Mouse (Mus musculus): ENCODE results near the gene Trmt6. TPM values are rescaled to one million over a fixed set of nuclear protein-coding genes. Genes with fewer than 3 reads are reported as not detected.

The Trmt6 gene
- total and polyA plus RNA-seq, 2 experiments from 2014 or later, result 14.7 to 27.8 TPM

GRCm38 (mm10) chr2:132848361-132848760, 32.5 kb upstream of the Trmt6 start:
- H3K9me3 ChIP-seq (ENCODE audit: low read length), result no peaks in the 10 kb centered on the region
- no peak for ATAC-seq
- H3K36me3 ChIP-seq (ENCODE audit: insufficient read depth, low read length), result peaks cover 16% of the 10 kb centered on the region
- peak overlapping the region; percentile 85 for H3K4me2 ChIP-seq (ENCODE audit: low read depth, low read length)
- TF ChIP-seq CTCF (IDR thresholded peaks at IDR 0.05; ENCODE audit: low read depth), result no peak
- H3K9ac ChIP-seq (replicated peaks; ENCODE audit: low read length), result no peak overlapping the region
- DNase-seq (ENCODE audit: low spot score), result no peak
- no peak overlapping the region for H3K27ac ChIP-seq
- H3K4me1 ChIP-seq (ENCODE audit: insufficient read depth, low read length), result peaks cover 10% of the 10 kb centered on the region
- no peak overlapping the region for H3K4me3 ChIP-seq (ENCODE audit: low read length)
- H3K27me3 ChIP-seq (ENCODE audit: insufficient read depth, low read length), result no peaks in the 10 kb centered on the region
- 87% methylated on average over 4 of the region's 4 CpGs for WGBS

GRCm38 (mm10) chr2:132847581-132847980, 31.7 kb upstream of the Trmt6 start:
- 40% methylated on average over 7 of the region's 7 CpGs for WGBS
- no peak for TF ChIP-seq CTCF (IDR thresholded peaks at IDR 0.05; ENCODE audit: low read depth)
- peak overlapping the region; percentile 92 for H3K9ac ChIP-seq (replicated peaks; ENCODE audit: low read length)
- DNase-seq (ENCODE audit: low spot score) (peak; percentile 6), ATAC-seq (no peak)
- H3K4me1 ChIP-seq (ENCODE audit: insufficient read depth, low read length), result peaks cover 10% of the 10 kb centered on the region
- no peaks in the 10 kb centered on the region for H3K9me3 ChIP-seq (ENCODE audit: low read length)
- H3K36me3 ChIP-seq (ENCODE audit: insufficient read depth, low read length), result peaks cover 18% of the 10 kb centered on the region
- H3K4me2 ChIP-seq (ENCODE audit: low read depth, low read length), result peak overlapping the region; percentile 85
- H3K4me3 ChIP-seq (ENCODE audit: low read length), result peak overlapping the region; percentile 95
- no peak overlapping the region for H3K27ac ChIP-seq
- H3K27me3 ChIP-seq (ENCODE audit: insufficient read depth, low read length), result no peaks in the 10 kb centered on the region

- WGBS, result under 1% methylated on average over 91 of the region's 96 CpGs
- Histone ChIP-seq H3K27me3 (ENCODE audit: insufficient read depth, low read length) (no peaks in the 10 kb centered on the region), H3K36me3 (ENCODE audit: insufficient read depth, low read length) (peaks cover 11% of the 10 kb centered on the region), H3K9ac (replicated peaks; ENCODE audit: low read length) (peak within 1 kb of the TSS; percentile 92), H3K4me2 (ENCODE audit: low read depth, low read length) (peak within 1 kb of the TSS; percentile 85), H3K4me3 (ENCODE audit: low read length) (peak within 1 kb of the TSS; percentile 95), H3K4me1 (ENCODE audit: insufficient read depth, low read length) (peaks cover 10% of the 10 kb centered on the region), H3K27ac (peak within 1 kb of the TSS; percentile 87), H3K9me3 (ENCODE audit: low read length) (no peaks in the 10 kb centered on the region)
- peak; percentile 99 for TF ChIP-seq CTCF (IDR thresholded peaks at IDR 0.05; ENCODE audit: low read depth)
- DNase-seq (ENCODE audit: low spot score) (peak; percentile 96), ATAC-seq (peak; percentile 94)
These were observed 30.8 kb upstream of the Trmt6 start, which contains the start of gene Crls1 for GRCm38 (mm10) chr2:132846407-132847358. Gene Crls1, plus strand, starts transcription at chr2:132846666.

GRCm38 (mm10) chr2:132841071-132841470, 25.2 kb upstream of the Trmt6 start:
- Histone ChIP-seq H3K27me3 (ENCODE audit: insufficient read depth, low read length) (no peaks in the 10 kb centered on the region), H3K27ac (no peak overlapping the region), H3K9me3 (ENCODE audit: low read length) (no peaks in the 10 kb centered on the region), H3K9ac (replicated peaks; ENCODE audit: low read length) (no peak overlapping the region), H3K4me1 (ENCODE audit: insufficient read depth, low read length) (no peaks in the 10 kb centered on the region), H3K4me2 (ENCODE audit: low read depth, low read length) (no peak overlapping the region), H3K4me3 (ENCODE audit: low read length) (no peak overlapping the region), H3K36me3 (ENCODE audit: insufficient read depth, low read length) (0 out of 2 replicates have a peak, but pooled peaks cover 3% of the 10 kb centered on the region)
- DNase-seq (ENCODE audit: low spot score) (peak; percentile 4), ATAC-seq (no peak)
- TF ChIP-seq CTCF (IDR thresholded peaks at IDR 0.05; ENCODE audit: low read depth), result no peak
- WGBS, result 82% methylated on average over 4 of the region's 4 CpGs

GRCm38 (mm10) chr2:132802976-132803375, 12.9 kb downstream of the Trmt6 start:
- Histone ChIP-seq H3K27ac (no peak overlapping the region), H3K27me3 (ENCODE audit: insufficient read depth, low read length) (no peaks in the 10 kb centered on the region), H3K9ac (replicated peaks; ENCODE audit: low read length) (no peak overlapping the region), H3K4me1 (ENCODE audit: insufficient read depth, low read length) (no peaks in the 10 kb centered on the region), H3K4me3 (ENCODE audit: low read length) (no peak overlapping the region), H3K4me2 (ENCODE audit: low read depth, low read length) (no peak overlapping the region), H3K36me3 (ENCODE audit: insufficient read depth, low read length) (peaks cover 43% of the 10 kb centered on the region), H3K9me3 (ENCODE audit: low read length) (no peaks in the 10 kb centered on the region)
- ATAC-seq, result no peak
- no peak for DNase-seq (ENCODE audit: low spot score)
- 90% methylated on average over 2 of the region's 2 CpGs for WGBS
- no peak for TF ChIP-seq CTCF (IDR thresholded peaks at IDR 0.05; ENCODE audit: low read depth)

- WGBS, result 84% methylated on average over 7 of the region's 7 CpGs
- no peak for ATAC-seq
- TF ChIP-seq CTCF (IDR thresholded peaks at IDR 0.05; ENCODE audit: low read depth), result no peak
- no peak for DNase-seq (ENCODE audit: low spot score)
- Histone ChIP-seq H3K27me3 (ENCODE audit: insufficient read depth, low read length) (no peaks in the 10 kb centered on the region), H3K27ac (no peak overlapping the region), H3K9me3 (ENCODE audit: low read length) (no peaks in the 10 kb centered on the region), H3K4me3 (ENCODE audit: low read length) (no peak overlapping the region), H3K4me2 (ENCODE audit: low read depth, low read length) (no peak overlapping the region), H3K4me1 (ENCODE audit: insufficient read depth, low read length) (no peaks in the 10 kb centered on the region), H3K36me3 (ENCODE audit: insufficient read depth, low read length) (no peaks in the 10 kb centered on the region), H3K9ac (replicated peaks; ENCODE audit: low read length) (no peak overlapping the region)
These were observed 21.7 kb downstream of the Trmt6 start for GRCm38 (mm10) chr2:132794204-132794586.
